Mouse (Mus musculus): Measurements from ENCODE around the gene Actn1. TPM values are rescaled to one million over a fixed set of nuclear protein-coding genes. Genes with fewer than 3 reads are reported as not detected.

Actn1 gene
- polyA plus RNA-seq, 1 experiment from 2014 or later, result 46.0 TPM

GRCm38 (mm10) chr12:80141011-80141410, 119.2 kb downstream of the Actn1 start:
- no peak for DNase-seq (ENCODE audit: low spot score)
- Histone ChIP-seq H3K4me2 (ENCODE audit: low read depth, severe bottlenecking) (no peak overlapping the region), H3K9me3 (ENCODE audit: control insufficient read depth, low read length) (no peaks in the 10 kb centered on the region), H3K27me3 (ENCODE audit: control insufficient read depth, insufficient read depth, low read length) (no peaks in the 10 kb centered on the region), H3K4me1 (ENCODE audit: control insufficient read depth, insufficient read depth, low read length) (no peaks in the 10 kb centered on the region), H3K9ac (ENCODE audit: low read length) (no peak overlapping the region), H3K36me3 (ENCODE audit: control insufficient read depth, insufficient read depth, low read length) (no peaks in the 10 kb centered on the region), H3K4me3 (ENCODE audit: low read depth, low read length) (no peak overlapping the region), H3K27ac (replicated peaks; ENCODE audit: low read depth, low read length) (no peak overlapping the region)
- no peak for ATAC-seq (ENCODE audit: insufficient number of reproducible peaks, low FRiP score, low TSS enrichment, low read depth)
- WGBS, result 85% methylated on average over 8 of the region's 8 CpGs

- Histone ChIP-seq H3K27me3 (ENCODE audit: control insufficient read depth, insufficient read depth, low read length) (no peaks in the 10 kb centered on the region), H3K27ac (replicated peaks; ENCODE audit: low read depth, low read length) (no peak overlapping the region), H3K4me3 (ENCODE audit: low read depth, low read length) (no peak overlapping the region), H3K36me3 (ENCODE audit: control insufficient read depth, insufficient read depth, low read length) (no peaks in the 10 kb centered on the region), H3K9ac (ENCODE audit: low read length) (no peak overlapping the region), H3K9me3 (ENCODE audit: control insufficient read depth, low read length) (no peaks in the 10 kb centered on the region), H3K4me2 (ENCODE audit: low read depth, severe bottlenecking) (no peak overlapping the region), H3K4me1 (ENCODE audit: control insufficient read depth, insufficient read depth, low read length) (0 out of 2 replicates have a peak, but pooled peaks cover 2% of the 10 kb centered on the region)
- no peak for ATAC-seq (ENCODE audit: insufficient number of reproducible peaks, low FRiP score, low TSS enrichment, low read depth)
- 62% methylated on average over 1 of the region's 1 CpGs for WGBS
- DNase-seq (ENCODE audit: low spot score), result no peak
These were observed 122.4 kb downstream of the Actn1 start for GRCm38 (mm10) chr12:80137744-80138143.

- 0 out of 2 replicates have a peak, but pooled peaks cover 2% of the 10 kb centered on the region for H3K4me1 ChIP-seq (ENCODE audit: control insufficient read depth, insufficient read depth, low read length)
- H3K9ac ChIP-seq (ENCODE audit: low read length), result no peak overlapping the region
- no peak for DNase-seq (ENCODE audit: low spot score)
- no peaks in the 10 kb centered on the region for H3K36me3 ChIP-seq (ENCODE audit: control insufficient read depth, insufficient read depth, low read length)
- no peak overlapping the region for H3K4me3 ChIP-seq (ENCODE audit: low read depth, low read length)
- 76% methylated on average over 6 of the region's 6 CpGs for WGBS
- ATAC-seq (ENCODE audit: insufficient number of reproducible peaks, low FRiP score, low TSS enrichment, low read depth), result no peak
- no peak overlapping the region for H3K27ac ChIP-seq (replicated peaks; ENCODE audit: low read depth, low read length)
- H3K9me3 ChIP-seq (ENCODE audit: control insufficient read depth, low read length), result no peaks in the 10 kb centered on the region
- H3K4me2 ChIP-seq (ENCODE audit: low read depth, severe bottlenecking), result no peak overlapping the region
- H3K27me3 ChIP-seq (ENCODE audit: control insufficient read depth, insufficient read depth, low read length), result no peaks in the 10 kb centered on the region
These were observed 122.9 kb downstream of the Actn1 start for GRCm38 (mm10) chr12:80137246-80137645.

- Histone ChIP-seq H3K4me1 (ENCODE audit: control insufficient read depth, insufficient read depth, low read length) (peaks cover 8% of the 10 kb centered on the region; the same call in 1 of the 2 replicates), H3K4me3 (ENCODE audit: low read depth, low read length) (no peak overlapping the region), H3K9ac (ENCODE audit: low read length) (no peak overlapping the region), H3K27ac (replicated peaks; ENCODE audit: low read depth, low read length) (no peak overlapping the region), H3K36me3 (ENCODE audit: control insufficient read depth, insufficient read depth, low read length) (no peaks in the 10 kb centered on the region), H3K9me3 (ENCODE audit: control insufficient read depth, low read length) (no peaks in the 10 kb centered on the region), H3K27me3 (ENCODE audit: control insufficient read depth, insufficient read depth, low read length) (no peaks in the 10 kb centered on the region), H3K4me2 (ENCODE audit: low read depth, severe bottlenecking) (no peak overlapping the region)
- DNase-seq (ENCODE audit: low spot score), result no peak
- ATAC-seq (ENCODE audit: insufficient number of reproducible peaks, low FRiP score, low TSS enrichment, low read depth), result no peak
- 92% methylated on average over 12 of the region's 12 CpGs for WGBS
These were observed 123.8 kb downstream of the Actn1 start for GRCm38 (mm10) chr12:80136264-80136930.

GRCm38 (mm10) chr12:80135173-80135572, 125.0 kb downstream of the Actn1 start:
- H3K9ac ChIP-seq (ENCODE audit: low read length), result 0 out of 2 replicates have a peak overlapping the region, but pooled peaks have one; percentile 4
- peaks cover 17% of the 10 kb centered on the region for H3K4me1 ChIP-seq (ENCODE audit: control insufficient read depth, insufficient read depth, low read length)
- no peaks in the 10 kb centered on the region for H3K9me3 ChIP-seq (ENCODE audit: control insufficient read depth, low read length)
- WGBS, result 82% methylated on average over 8 of the region's 8 CpGs
- H3K4me2 ChIP-seq (ENCODE audit: low read depth, severe bottlenecking), result no peak overlapping the region
- no peaks in the 10 kb centered on the region for H3K36me3 ChIP-seq (ENCODE audit: control insufficient read depth, insufficient read depth, low read length)
- no peaks in the 10 kb centered on the region for H3K27me3 ChIP-seq (ENCODE audit: control insufficient read depth, insufficient read depth, low read length)
- DNase-seq (ENCODE audit: low spot score), result no peak
- no peak for ATAC-seq (ENCODE audit: insufficient number of reproducible peaks, low FRiP score, low TSS enrichment, low read depth)
- H3K27ac ChIP-seq (replicated peaks; ENCODE audit: low read depth, low read length), result no peak overlapping the region
- H3K4me3 ChIP-seq (ENCODE audit: low read depth, low read length), result no peak overlapping the region

- ATAC-seq (ENCODE audit: insufficient number of reproducible peaks, low FRiP score, low TSS enrichment, low read depth) (peak; percentile 31; the same call in 1 of the 2 replicates), DNase-seq (ENCODE audit: low spot score) (no peak)
- Histone ChIP-seq H3K4me1 (ENCODE audit: control insufficient read depth, insufficient read depth, low read length) (peaks cover 26% of the 10 kb centered on the region), H3K4me2 (ENCODE audit: low read depth, severe bottlenecking) (peak overlapping the region; percentile 61; the same call in 1 of the 2 replicates), H3K27me3 (ENCODE audit: control insufficient read depth, insufficient read depth, low read length) (no peaks in the 10 kb centered on the region), H3K9ac (ENCODE audit: low read length) (no peak overlapping the region), H3K4me3 (ENCODE audit: low read depth, low read length) (no peak overlapping the region; the same call in 1 of the 2 replicates), H3K36me3 (ENCODE audit: control insufficient read depth, insufficient read depth, low read length) (no peaks in the 10 kb centered on the region), H3K27ac (replicated peaks; ENCODE audit: low read depth, low read length) (peak overlapping the region; percentile 93; the same call in 1 of the 2 replicates), H3K9me3 (ENCODE audit: control insufficient read depth, low read length) (no peaks in the 10 kb centered on the region)
- WGBS, result 38% methylated on average over 9 of the region's 9 CpGs
These were observed 127.1 kb downstream of the Actn1 start for GRCm38 (mm10) chr12:80133011-80133545.

- Histone ChIP-seq H3K36me3 (ENCODE audit: control insufficient read depth, insufficient read depth, low read length) (no peaks in the 10 kb centered on the region), H3K4me1 (ENCODE audit: control insufficient read depth, insufficient read depth, low read length) (peaks cover 26% of the 10 kb centered on the region)
- WGBS, result under 1% methylated on average over 65 of the region's 66 CpGs
These were observed 127.7 kb downstream of the Actn1 start for GRCm38 (mm10) chr12:80132250-80133003.

More at GRCm38 (mm10) chr12:80132250-80133003, 127.7 kb downstream of the Actn1 start:
- Histone ChIP-seq H3K9ac (ENCODE audit: low read length) (peak overlapping the region; percentile 90), H3K27me3 (ENCODE audit: control insufficient read depth, insufficient read depth, low read length) (no peaks in the 10 kb centered on the region), H3K27ac (replicated peaks; ENCODE audit: low read depth, low read length) (peak overlapping the region; percentile 93), H3K4me3 (ENCODE audit: low read depth, low read length) (peak overlapping the region; percentile 40), H3K9me3 (ENCODE audit: control insufficient read depth, low read length) (no peaks in the 10 kb centered on the region), H3K4me2 (ENCODE audit: low read depth, severe bottlenecking) (peak overlapping the region; percentile 61)
- ATAC-seq (ENCODE audit: insufficient number of reproducible peaks, low FRiP score, low TSS enrichment, low read depth) (peak; percentile 85), DNase-seq (ENCODE audit: low spot score) (peak; percentile 94)

Data from limb, embryonic 11.5 days (tissue).